Mouse (Mus musculus) spleen, adult 12 weeks (tissue): ENCODE results near the gene Smyd3.

Source experiments
- DNase-seq: peaks from one replicate; pipeline ENCODE4 v3.0.0; 2022; ENCODE audit warnings: low spot score

Smyd3 gene

DNA sequence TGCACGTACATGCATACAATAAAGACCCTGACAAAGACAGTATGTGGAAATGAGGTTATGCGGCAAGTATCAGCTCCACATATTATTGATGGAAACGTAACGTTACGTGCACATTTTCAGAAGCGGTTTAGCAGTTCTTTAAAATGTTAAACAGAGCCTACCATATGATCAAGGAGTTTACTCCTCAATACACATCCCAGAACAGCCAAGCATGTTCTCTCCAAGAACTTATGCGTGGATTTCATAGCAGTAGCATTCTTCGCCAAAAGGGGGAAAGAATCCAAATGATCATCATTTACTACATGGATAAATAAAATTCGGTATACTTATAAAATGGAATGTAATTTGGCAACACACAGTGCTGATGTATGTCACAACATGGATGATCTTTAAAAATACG lies 500.4 kb downstream of the Smyd3 start:
- no peak for DNase-seq

DNA sequence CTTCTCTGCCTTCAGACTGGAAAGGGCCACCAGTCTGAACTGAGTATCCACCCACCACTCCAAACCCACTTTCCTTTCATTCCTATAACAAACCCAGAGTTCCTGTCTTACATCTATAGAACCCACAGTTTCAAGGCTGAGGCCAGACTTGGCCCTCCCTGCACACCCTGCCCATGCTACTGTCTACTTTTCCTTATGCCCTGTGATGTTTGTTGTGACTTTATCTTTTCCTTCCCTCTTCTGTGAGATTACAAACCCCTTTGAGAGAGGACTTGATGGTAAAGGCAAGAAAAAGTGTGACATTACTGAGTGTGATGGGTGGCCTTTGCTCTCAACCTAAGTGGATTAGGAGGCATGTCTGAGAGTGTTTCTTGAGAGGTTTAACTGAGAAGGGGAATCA lies 504.8 kb downstream of the Smyd3 start:
- no peak for DNase-seq

DNA sequence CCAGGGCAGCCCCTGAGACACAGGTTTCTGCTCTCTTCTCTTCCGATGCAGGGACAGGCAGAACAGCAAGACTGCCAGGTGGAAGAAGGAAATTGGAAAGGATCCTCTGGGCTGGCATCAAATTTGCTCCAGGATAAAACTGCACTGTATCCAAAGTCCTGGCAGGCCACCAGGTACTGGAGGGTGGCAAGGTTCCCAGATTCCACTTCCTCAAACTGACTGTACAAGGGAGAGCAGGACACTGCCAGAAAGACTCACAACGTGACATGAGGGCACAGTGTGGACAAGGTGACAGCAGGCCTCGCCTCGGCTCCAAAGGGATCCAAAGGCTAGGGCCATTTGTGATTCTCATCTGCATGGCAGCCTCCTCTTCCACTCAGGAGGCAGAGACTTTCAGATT lies 505.6 kb downstream of the Smyd3 start:
- DNase-seq = no peak

DNA sequence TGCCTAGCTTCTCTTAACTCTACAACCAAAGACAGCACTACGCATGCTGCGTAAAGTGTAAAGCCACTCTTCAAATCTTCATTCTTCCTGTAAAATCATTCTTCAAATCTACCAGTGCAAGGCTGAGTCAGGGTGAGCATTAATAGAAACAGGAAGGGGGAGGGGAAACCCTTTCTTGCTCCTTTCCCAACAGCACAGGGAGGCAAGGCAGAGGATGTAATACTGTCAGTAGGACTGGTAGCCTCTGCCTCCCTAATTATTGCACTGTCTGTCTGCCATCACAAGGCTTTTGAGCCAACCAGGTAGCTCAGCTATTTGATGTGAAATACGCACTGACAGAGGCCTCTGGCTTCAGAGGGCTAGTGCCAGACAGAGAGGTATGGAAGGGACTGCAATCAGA lies 507.1 kb downstream of the Smyd3 start:
- no peak for DNase-seq

DNA sequence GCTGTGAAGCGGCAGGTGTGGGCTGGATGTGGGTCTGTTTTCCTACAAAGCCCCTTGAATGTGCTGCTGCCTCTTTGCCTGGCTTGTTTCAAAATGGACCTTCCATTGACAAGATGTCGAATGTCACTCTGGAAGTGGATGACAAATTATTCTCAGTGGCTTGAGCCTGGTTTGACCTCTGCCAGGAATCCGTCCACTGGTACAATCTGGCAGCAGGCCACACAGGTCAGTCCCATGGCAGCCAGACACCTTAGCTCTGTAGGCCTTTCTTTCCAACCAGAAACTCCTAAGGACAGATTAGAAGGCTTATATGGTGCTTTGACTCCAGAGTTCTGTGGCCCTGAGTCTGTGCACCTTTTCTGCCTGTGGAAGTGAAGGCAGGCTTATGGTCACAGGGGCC lies 507.9 kb downstream of the Smyd3 start:
- DNase-seq = no peak

DNA sequence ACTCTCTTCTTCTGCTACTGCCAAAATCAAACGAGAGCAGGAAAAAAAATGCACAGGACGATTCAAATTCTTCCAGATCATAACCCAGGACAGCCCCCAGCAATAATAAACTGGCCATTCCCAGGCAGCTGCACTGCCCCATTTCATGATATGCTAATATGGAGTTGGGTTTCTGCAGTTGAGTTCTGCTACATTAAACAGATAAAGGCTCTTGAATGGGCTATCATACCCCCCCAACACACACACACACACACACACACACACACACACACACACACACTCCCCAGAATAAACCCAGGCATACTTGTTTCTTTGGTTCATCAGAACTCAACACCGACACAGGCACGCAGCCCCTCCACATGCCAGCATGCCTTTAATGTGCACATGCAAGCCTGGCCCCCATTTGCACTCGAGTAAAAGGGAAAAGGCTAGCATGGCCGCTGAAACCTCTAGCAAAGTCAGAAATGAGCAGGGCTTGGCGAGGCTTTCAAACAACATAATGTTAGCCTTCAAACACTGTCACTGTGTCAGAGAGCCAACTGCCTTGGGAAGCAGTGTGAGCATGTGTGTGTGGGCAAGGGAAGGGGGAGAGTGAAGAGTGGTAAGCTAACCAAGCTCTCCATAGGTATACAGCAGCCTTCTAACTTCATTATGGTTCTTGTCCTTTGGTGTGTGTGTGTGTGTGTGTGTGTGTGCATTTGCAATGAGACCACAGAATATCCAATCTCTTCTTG lies 513.5 kb downstream of the Smyd3 start:
- DNase-seq = no peak

DNA sequence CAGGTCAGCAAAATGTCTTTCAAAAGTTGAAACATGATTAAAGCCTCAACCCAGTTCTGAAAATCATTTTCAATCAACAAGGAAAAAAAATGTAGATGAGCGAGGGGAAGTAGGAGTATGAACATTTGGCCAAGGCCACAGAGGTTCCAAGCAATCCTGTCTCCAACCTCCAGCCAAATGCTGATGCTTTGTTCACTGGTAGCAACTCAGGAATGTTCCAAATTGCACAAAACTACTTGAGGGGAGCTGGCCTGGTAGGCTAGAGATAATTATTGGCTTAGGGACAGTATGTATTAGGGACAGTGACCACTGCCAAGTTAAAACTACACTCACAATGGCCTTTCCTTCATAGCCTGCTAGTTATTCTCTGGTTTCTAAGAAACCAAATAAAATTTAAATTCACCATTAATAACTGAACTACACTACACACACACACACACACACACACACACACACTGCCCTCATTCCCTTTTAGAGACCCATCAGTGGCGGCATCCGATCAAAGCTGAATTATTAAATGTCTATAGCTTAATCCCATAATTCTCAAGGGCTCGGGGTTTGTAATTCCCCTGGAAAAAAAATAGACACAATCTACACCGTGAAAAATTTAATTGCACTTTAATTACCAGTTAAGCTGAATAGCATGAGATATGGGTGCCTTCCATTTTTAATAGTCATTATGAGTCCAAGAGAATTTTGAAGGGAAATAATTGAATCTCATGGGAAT lies 514.3 kb downstream of the Smyd3 start:
- DNase-seq = no peak

DNA sequence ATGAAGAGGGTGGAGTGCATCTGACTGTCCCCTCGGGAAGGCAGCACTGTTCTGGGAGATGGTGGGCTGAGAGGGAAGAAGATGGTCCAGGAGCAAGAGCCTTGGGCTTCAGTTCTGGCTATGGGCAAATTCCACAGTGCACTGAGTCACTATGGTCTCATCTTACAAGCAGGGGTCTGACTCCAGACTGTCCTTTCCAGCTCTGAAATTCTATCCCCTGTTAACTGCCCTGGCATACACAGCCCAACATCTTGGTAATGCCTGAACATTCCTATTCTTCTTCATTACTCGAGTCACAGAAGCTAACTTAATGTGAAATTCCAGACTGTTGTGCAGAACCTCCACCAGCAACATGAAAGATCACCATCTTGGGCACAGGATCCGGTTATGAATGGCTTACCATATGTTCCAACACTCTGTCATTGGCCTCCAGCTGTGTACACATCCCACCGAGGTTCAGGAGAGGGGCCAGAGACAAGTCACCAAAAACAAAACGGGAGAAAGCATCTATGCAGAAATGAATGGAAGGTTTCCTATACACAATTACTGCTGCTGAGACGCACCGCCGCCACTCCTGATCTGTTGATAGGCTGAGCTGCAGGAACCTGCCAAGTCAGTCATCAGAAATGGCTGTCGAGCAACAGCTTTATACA lies 517.8 kb downstream of the Smyd3 start:
- no peak for DNase-seq

DNA sequence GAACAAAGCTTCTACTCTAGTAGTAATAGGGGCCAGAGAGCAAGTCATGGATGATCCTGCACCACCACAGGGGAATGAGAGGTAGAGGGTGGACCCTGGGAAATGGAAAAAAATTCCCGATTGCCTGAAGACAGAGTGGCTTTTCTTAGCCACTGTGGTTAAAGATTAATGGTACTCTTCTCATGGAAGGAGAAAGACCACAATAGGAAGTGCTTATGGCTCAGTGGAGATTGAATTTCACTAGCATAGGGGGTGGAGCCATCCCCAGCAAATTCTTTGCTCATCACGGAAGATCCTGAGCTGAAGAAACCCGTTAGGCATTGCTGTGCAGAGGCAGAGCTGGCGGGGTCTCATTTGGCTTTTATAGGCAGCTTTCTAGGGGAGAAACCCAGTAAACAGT lies 520.0 kb downstream of the Smyd3 start:
- no peak for DNase-seq

DNA sequence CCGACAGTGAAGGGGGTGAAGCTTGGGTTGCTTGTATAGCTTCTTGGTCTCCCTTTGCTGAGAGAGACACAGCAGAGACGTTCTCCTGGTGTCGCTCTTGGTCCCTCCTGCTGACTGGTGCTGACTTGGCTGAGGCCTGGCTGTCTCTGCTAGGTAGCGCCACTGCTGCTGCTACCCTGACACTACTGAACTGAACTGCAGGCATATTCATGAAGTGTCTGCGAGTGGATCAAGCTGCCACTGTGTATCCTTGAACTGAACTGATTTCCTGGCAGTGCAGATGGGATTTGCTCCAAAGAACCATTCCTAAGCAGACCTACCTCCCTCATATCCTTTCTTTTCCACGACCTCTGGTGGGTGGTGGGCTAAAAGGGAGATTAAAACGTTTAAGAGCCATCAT lies 523.6 kb downstream of the Smyd3 start:
- no peak for DNase-seq

DNA sequence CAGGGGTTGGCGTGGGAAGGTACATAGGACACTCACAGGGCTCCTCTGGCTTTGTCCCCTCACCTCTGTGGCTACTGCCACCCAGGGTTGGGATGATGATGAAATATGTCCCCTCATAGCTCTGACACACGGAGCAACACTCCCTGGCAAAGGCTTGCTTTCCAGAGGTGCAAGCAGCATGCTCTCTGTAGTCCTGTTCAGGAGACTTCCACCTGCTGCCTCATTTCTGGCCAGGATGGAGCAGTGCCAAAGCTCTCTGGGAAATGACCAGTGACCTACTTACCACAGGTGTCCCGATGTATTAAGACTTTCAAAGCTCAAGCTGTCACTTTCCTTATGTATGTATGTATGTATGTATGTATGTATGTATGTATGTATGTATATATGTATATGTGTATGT lies 525.3 kb downstream of the Smyd3 start:
- no peak for DNase-seq

DNA sequence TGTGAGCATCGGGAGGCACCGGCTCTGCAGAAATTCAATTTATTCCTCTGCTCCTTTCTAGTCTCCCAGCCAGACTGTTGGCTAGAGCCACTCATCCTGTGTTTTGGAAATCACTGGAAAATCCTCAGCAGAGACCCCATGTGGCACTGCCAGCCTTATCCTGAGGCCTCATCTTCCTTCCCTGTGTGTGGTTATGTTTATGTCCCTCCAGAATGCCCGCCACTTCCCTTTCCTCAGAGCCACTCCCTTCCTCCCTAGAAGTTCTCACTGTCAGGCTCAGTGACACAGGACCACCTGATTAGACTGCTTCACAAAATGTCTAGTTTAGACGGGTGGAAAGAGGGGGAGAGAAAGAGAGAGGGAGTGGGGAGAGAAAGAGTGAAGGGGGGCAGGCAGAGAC lies 526.4 kb downstream of the Smyd3 start:
- no peak for DNase-seq

DNA sequence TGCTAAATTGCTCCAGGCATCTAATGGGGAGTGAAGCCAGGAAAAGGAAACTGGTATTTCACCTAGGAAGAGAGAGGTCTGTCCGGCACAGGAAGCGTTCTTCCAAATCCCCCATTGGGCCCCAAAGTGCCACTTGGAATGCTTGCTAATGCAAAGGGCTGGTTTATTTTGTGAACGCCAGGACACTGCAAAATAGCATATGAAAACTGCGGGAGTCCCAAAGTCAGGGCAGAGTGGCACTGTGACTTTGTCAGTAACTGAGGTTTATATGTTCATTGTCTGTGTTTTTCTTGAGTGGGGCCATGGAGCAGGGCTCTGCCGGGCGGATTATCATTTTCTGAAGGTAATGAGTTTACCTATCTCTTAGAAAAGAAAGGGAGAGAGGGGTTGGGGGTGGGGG lies 526.8 kb downstream of the Smyd3 start:
- no peak for DNase-seq

DNA sequence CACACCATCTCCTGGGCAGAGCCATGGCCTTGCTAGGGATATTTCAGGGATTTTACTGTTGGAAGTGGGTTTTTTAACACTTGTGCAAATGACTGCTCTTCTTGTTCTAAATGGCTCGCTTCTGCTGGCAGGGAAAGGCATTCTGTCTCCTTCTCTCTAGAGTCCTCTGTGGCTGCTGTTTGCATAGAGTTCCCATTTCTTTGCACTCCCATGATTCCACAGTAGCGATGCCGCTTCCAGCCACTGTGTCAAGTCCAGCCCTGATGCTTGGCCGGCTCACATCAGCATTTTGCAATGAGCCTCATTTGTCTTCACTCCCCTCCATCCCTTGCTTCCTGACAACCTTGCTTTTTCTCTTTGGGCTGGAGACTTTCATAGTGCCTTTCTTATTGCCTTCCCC lies 528.4 kb downstream of the Smyd3 start:
- no peak for DNase-seq

DNA sequence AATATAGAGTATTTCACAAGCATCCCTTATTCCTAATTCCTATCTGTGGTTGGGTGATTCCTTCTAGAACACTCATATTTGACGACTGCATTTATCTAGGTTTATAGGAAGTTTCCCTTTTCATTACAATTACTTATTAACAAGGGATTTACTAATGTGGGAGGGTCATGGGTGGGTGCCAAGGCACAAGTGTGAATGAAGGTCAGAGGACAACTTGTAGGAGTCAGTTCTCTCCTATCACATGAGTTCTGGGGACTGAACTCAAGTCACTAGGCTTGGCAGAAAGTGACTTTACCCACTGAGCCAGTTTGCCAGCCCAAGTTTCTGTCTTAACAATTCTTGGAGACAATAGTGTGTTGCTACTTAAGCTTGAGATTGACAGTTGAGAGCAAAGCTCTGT lies 529.7 kb downstream of the Smyd3 start:
- DNase-seq = no peak

DNA sequence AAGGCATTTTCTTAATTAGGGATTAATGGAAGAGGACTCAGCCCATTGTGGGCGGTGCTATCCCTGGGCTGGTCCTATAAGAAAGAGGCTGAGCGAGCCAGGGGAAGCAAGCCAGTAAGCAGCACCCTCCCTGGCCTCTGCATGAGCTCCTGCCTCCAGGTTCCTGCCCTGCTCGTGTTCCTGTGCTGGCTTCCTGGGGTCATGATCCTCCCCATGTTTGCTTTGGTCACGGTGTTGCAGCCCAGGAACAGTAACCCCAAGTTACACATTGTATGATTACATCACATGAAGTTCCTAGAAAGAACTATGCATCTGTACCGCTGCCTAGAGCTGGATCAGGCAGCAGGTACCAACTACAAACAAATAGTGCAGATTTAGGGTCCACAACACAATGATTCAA lies 536.2 kb downstream of the Smyd3 start:
- no peak for DNase-seq

DNA sequence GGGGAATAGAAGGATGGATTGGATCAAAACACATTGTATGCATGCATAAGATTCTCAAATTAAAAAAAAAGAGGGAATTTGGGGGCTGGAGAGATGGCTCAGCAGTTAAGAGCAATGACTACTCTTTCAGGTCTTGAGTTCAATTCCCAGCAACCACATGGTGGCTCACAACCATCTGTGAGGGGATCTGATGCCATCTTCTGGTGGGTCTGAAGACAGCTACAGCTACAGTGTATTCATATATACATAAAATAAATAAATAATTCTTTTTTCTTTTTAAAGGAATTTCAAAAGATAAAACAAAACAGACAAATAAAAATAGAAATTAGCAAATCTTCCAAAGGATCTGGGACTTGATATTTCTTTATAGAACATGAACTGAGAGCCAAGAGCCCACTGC lies 537.7 kb downstream of the Smyd3 start:
- DNase-seq = no peak

DNA sequence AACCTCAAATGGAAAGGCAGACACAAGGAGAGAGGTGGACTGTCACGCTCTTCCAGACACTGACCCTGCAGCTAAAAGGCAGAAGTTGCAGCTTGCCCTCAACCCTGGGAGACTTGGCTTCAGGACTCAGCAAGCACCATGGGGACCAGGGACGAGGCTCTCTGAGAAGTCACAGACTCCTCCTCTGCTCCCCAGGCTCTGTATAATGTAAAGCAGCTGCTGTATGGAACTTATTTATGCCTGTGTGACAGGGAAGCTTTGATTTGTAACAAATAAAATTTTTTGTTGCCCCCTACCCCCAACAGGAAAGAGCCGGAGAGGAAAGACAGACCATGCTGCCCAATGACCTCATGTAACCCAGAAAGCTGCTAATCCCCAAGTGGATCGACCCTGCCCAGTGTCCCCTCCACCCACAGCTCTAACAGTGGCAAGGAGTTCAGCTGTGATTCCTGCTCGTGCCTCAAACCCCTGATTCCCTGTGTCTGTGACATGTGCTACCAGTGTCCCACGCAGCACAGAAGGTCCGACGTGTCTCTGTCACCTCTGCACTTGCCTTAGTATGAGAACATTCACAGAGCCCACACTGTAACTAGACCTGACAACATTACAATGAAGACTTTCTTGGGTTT lies 539.1 kb downstream of the Smyd3 start:
- no peak for DNase-seq

DNA sequence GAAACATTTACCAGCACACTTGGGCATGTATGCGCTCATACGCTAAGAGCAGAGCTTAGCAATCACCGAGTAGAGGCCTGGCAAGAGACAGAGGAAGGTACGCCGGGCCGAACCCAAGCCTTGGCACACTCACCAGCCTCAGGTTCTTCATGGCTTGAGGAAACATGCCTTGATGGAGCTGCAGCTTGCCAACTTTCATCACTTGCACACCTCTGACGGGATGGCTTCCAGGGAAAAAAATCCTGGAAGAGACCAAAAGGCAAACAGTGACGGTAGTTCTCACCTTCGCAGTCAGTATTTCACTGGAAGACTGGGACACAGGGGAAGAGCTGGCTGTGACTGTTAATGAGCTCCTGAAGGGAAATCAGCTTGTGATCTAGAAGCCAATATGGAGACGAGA lies 545.8 kb downstream of the Smyd3 start:
- DNase-seq = no peak

DNA sequence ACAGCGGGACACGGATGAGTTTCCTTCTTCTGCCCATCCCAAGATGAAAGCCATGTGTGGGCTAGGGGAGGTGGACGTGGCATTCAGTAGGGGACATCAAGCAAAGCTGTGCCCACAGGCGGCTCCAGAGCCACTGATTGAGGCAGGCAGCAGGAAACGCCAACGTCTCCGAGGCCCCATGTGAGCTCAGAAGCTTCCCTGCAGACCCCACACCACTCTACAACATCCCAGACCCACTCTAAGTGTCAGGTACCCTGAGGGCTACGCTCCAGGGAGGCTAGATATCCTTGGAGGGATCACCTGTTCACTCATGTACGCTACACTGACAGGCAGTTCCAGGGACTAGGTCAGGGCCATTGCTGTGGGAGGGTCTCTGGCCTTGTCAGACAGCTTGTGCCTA lies 556.2 kb downstream of the Smyd3 start:
- DNase-seq = no peak

DNA sequence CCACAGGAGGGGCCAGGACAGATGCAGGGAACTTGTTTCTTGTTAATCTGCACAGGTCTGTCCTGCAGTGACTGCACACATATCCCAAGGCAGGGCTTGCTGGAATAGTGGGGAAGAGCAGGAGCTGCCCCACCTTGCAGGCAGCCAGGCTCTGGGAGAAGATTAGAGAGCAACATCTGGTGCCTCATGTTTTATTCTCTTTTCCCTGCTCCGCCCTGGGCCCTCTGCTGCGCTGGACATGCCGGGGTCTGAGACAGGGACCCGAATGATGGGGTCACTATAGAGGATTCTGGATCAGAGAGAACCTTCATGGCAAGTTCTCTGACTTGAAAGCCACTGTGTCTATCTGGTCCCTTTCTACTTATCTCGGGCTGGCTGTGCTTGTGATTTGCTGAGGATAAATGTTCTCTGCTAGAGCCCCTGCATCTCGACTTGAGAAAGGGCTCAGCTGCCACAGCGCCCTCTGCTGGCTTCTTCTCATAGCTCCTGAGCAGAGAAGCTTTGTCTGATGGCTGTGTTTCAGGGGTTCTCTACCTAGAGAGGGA lies 557.8 kb downstream of the Smyd3 start:
- peak; percentile 6 for DNase-seq

DNA sequence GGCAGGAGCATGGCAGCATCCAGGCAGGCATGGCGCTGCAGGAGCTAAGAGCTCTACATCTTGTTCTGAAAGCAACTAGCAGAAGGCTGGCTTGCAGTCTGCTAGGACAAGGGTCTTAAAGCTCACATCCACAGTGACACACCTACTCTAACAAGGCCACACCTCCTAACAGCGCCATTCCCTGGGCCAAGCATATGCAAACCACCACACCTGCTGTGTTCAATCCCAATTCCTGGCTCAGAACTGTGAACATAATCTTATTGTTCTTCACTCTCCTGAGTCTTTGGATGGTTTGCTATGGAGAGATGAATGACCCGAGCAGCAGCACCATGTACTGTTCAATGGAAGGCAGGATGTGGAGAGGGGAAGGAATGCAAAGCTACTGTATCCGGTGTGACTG lies 559.2 kb downstream of the Smyd3 start:
- no peak for DNase-seq

DNA sequence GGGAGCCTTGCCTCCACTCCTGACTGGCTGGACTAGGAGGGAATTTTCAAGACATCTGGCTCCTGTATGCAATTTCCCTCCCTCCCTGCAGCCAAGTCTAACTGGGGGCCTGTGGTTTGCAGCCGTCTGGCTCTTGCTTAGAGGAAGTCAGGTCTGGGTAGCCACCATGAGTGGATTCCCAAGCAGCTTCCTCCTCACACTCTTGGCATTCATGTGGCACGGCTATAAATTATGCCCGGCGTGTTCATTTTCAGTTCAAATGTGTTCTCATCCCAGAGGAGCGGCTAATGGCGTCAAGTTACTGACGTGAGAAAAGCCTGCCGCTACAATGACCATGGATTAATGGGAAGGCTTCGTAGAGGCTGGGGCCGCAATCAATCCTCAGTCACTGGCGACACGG lies 564.9 kb downstream of the Smyd3 start:
- no peak for DNase-seq
